Mouse (Mus musculus) T-helper 1 cell (primary cell): ENCODE measurements at regions not wholly inside any gene's neighbourhood (a gene's known extent, or its start where the extent isn't known, plus 50 kb on each side); places are given as distances from the start of the nearest gene placed in this dataset.

Source experiments
- in situ Hi-C: fragments of 300-600 bp; cut with MboI, MseI; formaldehyde crosslinking; loops from one replicate; pipeline ENCODE4 v1.15.1; 2025; ENCODE audit warnings: high pct_unique_total_duplicates

DNA sequence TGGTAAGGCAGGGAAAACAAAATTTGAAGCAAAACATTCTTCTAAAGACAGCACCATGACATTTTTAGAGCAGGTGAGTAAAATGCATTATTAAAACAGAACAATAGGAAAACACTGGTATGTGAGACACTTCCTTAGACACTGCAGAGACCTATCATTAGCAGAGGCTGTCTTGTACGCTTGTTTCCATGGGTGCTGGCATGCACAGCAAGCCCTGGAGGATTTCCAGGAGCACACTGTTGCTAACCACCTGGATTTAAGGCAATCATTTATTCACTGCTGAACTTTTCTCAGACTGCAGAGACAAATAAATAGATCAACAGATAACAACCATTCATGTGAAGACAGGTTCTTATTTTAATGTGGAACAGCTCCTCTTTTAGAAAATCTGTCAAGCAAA lies 127.7 kb downstream of the Pros1 start:
- in situ Hi-C loops = loop anchor here (25.0 kb wide), 1 partner anchor 1195 kb away; no protein-coding TSS in a partner anchor

DNA sequence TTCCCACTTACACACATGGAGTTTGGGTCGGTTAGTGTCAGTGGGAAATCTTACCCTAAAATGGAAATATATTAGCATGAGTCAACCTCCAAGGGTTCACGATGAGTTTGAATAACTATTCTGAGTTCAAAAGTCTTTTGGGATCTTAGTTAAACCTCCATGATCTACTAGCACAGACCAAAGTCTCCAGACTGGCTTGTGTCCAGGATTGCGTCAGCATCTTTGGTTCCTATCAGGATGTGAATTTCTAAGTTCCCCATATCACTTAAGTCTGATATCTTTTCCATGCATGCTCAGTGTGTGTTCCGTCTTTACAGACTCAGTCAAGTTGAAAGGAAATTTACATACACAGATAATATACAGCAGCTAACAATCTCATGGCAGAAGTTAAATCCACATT lies 128.5 kb downstream of the Pros1 start:
- in situ Hi-C loops = loop anchor here (25.0 kb wide), 1 partner anchor 1195 kb away; no protein-coding TSS in a partner anchor

DNA sequence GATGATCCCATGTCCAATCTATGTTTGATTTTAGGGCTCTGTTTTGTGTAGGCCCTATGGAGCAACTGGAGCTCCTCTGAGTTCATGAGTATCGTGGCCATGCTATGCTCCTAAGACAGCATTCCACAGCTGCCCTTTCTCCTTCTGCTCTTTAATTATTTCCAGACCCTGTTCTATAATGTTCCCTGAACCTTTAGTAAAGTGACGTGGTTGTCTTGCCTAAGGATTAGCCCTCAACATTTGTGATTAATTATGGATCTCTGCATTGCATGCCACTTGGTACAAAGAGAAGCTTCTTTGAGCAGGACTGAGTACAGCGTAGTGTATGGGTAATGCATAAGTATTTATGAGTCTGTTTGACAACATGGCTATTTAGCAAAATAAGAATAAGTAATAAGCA lies 141.4 kb downstream of the Pros1 start:
- in situ Hi-C loops = loop anchor here (25.0 kb wide), 1 partner anchor 1208 kb away; no protein-coding TSS in a partner anchor

DNA sequence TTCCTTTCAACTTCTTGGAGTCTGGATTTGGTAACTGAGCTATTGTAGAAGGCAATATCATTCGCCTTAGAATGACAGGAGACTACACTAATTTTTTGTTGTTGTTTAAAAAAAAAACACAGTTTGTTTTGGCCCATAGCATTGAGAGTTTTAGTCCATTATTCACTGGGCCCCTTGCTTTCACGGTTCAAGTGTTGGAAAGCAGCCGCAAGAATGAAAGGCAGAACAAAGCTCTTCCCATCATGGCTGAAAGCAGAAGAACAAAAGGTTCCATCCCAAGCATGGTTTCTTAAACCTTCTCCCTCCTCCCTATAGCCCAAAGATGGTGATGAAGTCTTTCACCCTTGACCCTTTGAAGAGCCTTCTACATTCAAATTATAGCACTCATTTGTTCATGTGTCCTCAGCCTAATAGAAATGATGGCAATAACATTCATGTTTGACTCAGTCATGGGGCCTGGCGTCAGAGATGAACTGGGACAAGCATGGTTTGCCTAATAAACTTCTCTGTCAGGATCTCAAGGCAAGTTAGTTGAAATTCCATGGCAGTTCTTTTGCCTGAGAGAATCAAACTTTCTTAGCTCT lies 157.1 kb downstream of the Pros1 start:
- in situ Hi-C loops = no loop called here

DNA sequence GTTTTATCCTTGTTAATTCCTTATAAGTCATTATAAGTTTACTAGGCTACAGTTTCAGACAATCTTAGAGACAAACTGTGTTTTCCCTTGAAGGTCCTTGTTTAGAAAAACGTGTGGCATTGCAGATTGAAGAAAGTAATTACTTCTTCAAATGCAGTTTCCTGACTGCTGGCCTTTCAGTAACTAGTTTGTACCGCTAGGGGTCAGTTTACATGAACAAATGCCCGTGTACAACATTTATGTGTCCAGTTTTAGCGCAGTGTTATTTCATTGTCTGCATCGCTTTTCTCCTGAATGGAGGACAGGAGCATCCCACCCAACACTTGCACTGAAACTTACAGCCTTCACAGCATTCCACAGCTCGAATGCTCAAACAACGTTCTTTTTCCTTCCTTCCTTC lies 160.3 kb downstream of the Pros1 start:
- in situ Hi-C loops = no loop called here

DNA sequence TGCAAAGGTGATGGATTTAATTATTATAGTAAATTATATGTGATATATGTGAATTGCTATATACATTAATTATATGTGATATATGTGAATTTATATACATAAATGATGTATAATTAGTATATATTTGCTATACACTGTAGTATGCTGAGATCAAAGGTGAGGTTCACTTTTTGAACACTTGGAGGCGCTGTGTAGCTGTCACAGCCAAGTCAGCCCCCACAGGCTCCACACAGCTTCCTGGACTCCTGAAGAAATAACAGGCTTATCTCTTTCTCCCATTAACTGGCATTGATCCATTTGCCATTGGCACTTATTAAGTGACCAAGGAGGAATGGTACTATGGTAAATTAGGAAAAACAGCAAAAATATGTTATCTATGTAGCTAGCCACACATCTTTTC lies 162.0 kb downstream of the Pros1 start:
- in situ Hi-C loops = no loop called here

DNA sequence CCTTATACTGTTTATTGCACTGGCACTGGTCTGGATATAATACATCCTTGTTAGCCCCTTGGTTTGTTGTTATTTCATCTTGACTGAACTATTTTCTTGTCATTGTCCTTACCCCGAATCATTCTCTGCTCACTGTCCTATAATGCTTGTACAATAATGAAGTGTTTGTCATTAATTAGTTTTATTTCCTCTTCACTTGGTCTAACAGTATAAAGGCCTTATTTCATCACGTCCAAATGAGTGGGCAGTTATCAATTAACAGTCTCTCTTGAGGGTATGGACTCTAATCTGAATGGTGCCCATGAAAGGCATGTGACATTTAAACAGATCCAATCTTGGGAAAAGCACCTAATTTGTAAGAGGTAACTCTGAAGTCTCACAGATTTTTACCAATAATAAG lies 162.6 kb downstream of the Pros1 start:
- in situ Hi-C loops = no loop called here

DNA sequence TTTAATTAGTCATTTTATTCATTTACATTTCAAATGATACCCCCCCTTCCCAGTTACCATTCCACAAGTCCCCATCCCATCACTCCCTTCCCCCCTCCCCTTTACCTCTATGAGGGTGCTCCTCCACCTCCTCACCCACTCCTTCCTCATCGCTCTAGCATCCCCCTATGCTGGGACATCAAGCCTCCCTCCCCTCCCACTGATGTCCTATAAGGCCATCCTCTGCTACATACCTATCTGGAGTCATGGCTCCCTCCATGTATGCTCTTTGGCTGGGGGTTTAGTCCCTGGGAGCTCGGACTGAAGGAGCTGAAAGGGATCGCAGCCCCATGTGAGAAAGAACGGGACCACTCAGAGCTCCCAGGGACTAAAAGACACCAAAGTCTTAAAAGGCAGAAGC lies 176.3 kb downstream of the Pros1 start:
- in situ Hi-C loops = no loop called here

DNA sequence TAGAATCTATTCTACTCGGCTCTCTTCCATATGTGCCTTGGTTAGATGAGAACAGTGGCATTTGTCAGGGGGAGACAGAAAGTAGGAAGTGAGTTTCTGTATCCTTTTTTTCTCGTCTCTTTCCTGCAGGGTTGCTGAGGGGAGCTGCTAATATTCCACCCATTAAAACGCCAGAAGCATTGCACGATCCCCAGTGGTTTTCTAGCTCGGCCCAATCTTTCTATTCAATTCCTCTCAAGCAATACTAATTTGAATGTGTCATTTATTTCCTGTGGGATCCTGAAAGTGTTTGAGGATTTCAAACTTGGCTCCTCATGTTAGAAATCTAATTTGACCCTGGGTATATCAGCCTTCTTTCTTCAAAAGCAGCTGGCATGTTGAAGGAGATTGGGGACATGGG lies 176.9 kb downstream of the Pros1 start:
- in situ Hi-C loops = no loop called here

DNA sequence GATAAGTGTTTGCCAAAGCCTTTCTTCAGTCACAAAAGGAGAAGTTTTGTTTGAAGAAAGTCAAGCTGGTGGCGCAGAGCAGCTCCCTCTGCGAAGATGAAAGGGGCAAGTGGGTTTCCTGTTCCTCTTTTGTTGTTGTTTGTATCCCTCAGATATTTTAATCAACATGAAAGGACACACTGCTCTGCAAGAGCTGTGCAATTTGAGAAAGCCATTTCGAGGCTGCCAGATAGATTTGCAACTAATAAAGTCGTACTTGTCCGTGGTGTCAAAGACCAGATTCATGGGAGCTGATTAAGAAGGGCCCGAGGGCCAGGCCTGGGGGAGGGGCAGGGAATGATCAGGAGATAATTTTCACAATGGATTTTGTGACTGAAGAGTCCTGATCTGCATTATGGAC lies 177.7 kb downstream of the Pros1 start:
- in situ Hi-C loops = no loop called here

DNA sequence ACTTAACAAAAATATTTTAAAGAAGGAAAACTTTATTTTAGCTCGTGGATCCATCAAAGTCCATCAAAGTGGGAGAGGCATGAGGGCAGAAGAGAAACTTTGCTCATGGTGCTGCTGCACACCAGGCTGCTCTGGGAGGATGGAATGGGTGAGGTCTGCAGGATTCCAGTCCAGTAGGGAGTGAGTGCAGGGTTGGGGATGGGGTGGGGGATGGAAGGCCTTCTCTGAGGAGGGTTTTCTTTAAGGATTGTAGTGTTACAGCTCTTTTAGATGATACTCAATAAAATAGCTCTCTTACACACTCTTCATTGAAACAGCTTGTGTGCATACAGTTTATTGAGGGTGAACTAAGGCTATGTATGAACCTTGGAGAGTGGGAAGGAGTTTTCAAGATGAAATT lies 195.0 kb downstream of the Pros1 start:
- in situ Hi-C loops = no loop called here

DNA sequence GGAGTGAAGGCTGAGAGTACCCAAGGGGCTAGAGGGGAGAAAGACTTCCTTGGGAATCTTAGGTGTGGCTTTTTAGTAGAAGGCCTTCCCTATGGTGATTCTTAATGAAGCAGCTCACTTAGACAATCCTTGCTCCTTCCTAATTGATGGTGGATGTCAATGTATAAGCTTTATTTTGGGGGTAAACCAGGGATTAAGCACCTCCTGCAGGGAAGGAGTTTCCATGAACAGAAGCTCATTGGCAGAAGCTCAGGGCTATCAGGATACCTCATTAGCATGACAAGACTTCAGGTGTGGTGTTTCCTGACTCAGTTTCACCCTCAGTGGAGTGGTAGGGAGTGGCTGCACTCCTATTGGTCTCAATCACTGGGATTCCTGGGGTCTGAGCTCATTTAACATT lies 208.8 kb downstream of the Pros1 start:
- in situ Hi-C loops = no loop called here

DNA sequence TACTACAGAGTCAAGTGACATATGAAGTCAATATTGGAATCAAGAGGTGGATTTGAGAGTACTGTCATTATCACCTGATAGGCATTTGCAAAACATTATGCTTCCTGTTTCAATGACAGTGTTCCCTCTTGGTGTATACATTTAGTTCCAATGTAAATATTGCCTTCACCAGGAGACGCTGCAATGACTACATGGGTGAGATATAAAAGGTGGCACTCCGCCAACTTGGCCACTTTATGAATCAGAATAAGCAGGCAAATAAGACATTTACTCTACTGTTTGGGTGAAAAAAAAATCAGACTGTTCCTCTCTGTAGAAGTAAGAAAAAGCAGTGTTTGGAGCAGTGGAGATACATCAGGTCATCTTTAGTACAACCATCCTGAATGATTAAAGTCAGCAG lies 215.9 kb downstream of the Pros1 start:
- in situ Hi-C loops = no loop called here

DNA sequence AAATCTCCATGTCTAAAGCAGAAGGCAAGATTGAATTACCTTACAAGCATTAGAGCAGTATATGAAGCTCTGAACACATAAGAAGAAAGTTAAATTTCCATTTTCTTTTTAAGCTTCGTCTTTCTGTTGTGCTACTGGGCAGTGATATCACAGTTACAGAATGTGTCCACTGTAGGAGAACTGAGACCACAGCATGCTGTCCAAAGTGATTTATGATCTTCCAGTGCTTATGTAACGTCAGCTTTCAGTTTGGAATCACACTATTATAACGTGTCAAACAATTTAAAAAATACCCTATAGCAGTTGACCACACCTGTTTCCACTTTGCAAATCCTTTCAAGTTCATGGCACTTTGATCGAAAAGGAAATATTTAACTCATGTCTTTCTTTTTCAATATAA lies 221.7 kb downstream of the Pros1 start:
- in situ Hi-C loops = no loop called here

DNA sequence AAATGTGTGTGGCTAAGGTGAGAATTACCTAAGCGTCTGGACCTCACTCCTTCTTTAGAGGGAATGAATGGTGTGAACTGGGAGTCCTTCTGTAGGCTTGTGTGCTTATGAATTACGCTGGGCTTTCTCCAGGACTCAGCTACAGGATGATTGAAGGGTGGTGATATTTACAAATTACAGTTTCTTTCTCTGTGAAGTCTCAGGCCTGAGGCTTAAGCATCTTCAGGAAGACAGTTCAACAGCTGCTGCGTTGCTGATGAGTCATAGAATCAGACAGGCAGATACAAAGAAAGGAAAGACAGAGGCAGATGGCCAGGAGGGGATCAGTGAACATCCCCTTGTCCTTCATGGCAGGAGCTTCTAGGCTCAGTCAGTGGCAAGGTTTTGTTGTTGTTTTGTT lies 227.3 kb downstream of the Pros1 start:
- in situ Hi-C loops = no loop called here

DNA sequence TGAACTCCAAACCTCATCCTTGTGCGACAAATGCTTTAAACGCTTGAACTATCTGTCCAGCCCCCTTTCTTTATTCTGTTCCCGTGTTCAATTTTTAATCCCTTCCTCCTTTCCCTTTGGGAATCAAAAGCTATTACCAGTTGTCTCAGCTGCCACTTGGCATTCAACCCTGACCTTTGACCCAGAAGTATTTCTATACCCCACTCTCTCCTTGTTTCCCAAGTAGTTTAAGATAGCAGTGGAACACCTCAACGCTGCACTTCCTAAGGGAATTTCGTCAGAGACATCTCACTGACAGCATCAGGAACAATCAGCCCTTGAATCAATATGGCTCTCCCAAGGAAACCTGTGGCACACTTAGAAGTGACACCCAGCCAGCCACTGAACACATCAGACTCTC lies 229.1 kb downstream of the Pros1 start:
- in situ Hi-C loops = no loop called here

DNA sequence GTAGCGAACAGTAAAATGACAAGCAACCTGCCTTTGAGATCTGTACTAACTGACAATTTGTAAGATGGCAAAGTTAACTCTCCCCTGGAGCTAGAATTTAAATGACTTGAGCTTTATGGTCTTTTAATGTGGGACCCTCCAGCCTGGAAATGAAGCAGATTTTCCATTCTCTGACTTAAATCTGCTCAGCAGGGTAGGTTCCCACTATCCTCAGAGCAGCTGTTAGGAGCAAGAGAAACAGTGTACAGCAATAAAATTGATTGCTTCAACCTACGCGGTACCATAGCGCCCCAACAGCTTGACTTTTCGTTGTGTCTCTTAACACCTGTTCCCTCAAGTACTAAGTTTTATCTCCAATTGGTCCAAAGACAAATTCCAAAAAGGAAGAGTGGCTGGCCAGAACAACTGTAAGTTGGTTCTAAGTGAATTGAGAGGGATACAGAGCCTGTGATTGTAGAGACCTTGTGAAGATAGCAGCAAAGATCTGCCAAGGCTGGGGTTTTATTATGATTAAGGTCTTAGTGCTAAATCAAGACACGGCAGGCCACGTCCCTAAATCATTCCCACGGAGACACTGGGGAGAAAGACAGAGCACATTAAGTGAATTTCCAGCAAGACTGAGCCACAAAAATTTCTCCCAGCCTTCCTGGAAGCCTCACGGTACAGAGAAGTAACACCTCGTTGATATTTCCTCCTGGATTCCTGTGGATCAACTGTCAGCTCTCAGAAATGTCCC lies 230.1 kb downstream of the Pros1 start:
- in situ Hi-C loops = no loop called here

DNA sequence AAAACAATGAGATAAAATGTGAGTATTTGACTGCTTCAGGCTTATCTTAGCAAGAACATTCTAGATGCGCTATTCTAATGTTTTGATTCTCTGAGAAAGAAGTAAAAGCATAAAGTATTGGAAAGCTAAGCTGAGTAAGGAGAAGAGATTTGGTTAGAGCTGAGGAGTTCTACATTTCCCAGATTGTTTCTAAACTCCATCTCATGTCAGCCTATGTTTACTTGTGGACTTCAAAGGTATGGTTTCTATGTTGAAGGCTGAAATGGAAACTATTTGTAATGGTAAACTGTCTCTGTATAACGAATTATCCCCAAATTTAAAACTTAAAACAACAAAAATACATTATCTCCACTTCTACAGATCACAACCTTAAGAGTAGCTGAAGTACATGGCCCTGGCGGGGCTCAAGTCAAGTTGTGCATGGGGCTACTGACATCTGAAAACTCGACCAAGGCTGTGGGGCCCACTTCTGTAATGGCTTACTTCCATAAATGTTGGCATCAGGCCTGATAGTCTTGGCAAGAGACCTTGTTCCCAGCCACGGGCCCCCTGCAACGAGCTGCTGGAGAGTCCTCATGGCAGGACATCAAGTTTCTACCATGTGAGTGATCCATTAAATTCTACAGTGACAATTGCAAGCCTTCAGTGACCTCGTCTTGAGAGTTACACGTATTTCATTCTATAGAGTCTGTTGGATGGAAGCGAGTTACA lies 232.1 kb downstream of the Pros1 start:
- in situ Hi-C loops = no loop called here

DNA sequence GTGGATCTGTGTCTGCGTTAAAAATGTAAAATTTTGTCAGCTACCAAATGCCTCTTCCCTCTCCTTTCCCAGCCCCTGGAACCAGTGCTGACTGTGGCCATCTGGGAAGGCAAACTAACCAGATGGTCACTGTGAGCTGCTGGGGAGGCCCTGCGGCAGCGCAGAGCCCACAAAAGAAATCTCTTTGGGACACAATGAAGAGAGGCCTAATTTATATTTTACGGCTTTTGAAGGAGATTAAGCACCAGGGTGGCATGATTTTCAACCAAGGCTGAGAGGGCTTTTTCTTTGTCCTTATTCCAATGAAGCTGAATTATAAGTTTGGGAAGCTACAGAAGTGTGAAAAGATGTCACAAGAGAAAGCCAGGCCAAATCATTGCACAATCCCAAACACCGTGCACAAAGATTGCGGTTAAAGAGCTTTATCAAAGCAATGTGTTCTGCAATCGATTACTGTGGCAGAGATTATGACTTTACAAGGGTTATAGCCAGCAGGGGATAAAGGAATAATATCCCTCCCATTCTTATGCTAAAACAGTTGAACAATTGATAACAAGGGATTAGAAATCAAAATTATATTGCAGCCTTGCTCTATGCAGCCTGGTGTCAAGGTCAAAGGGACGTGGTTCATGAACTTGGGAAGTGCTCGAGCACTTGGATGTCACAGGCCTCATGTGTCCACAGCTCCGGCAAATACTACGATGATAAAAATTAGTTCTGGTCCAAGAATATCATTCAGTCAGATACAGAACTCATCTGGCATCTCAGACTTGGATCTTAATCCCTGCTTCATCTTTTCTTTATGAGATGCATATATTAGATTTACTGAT lies 237.6 kb downstream of the Pros1 start:
- in situ Hi-C loops = no loop called here

DNA sequence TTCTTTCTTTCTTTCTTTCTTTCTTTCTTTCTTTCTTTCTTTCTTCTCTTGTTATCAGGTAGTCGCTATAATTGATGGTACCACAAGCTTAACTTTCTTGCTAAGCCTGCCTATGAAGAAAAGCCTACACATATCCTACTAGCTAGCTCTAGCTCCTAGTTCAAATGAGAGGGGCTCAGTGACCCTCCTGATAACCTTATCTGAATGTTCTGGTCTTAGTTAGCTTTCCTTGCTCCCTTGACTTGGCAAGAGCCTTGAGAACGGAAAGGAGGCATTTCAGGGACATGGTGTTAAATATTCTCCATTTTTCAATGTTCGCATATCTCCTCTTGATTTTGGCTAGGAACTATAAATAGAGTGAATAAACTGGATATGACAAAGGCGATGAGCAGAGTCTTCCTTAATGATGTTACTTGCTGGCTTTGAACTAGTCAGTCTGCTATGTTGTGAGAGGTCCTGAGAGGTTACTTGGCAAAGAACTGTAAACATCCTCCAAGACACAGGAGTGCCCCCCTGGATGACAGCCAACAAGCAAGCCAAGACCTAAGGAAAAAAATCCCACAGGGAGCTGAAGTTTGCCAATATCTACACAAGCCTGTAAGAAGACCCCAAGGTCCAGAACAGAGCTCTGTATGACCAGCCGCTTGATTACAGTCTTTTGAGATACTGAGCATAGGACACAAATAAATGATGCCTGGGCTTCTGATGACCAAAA lies 240.2 kb downstream of the Pros1 start:
- in situ Hi-C loops = no loop called here

DNA sequence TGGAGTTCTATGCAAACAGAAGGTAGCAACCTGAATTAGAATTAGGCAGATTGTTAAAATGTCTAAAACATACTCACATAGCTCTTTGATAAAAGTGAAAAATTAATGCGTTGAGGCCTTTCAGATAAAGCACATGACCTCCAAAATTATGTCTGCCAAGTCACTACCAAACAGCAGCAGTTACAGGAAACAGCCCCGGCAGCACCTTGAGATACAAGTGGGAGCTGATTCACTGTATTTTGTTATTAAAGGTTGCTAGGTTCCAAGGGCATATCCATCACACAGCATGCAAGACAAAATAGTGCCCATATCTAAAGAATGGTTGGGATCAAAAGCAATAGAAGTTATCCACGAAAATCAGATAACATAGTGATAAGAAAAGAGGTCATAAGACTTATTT lies 248.3 kb downstream of the Pros1 start:
- in situ Hi-C loops = no loop called here
